Mouse (Mus musculus) lung, adult 2 months (tissue): Measurements from ENCODE around the gene Cstb. TPM values are rescaled to one million over a fixed set of nuclear protein-coding genes. Genes with fewer than 3 reads are reported as not detected.

ENCODE experiments used
- DNase-seq: peaks from one replicate; pipeline ENCODE4 v3.0.0; 2022
- H3K4me1 ChIP-seq: fragments of 200-500 bp; 2 replicates; pipeline ENCODE4 v1.6.1; 2011; ENCODE audit warnings: low read length; ENCODE audit not compliant: control insufficient read depth, insufficient read depth
- H3K4me3 ChIP-seq: fragments of 200-500 bp; replicated peaks from 2 replicates; pipeline ENCODE3; 2011; ENCODE audit warnings: low read depth, mild to moderate bottlenecking, control low read depth, low read length; ENCODE audit errors: extremely low read depth
- CTCF ChIP-seq: fragments of 200-500 bp; IDR thresholded peaks from 2 replicates; pipeline ENCODE4 v1.5.1; 2011; ENCODE audit warnings: mild to moderate bottlenecking, low read length, control low read depth; ENCODE audit not compliant: insufficient read depth
- POLR2A ChIP-seq: fragments of 200-500 bp; IDR thresholded peaks from 2 replicates; pipeline ENCODE4 v1.6.1; 2011; ENCODE audit warnings: low read depth, mild to moderate bottlenecking, control low read depth, low read length, borderline replicate concordance; ENCODE audit errors: extremely low read depth
- WGBS: fragments of 180-500 bp; shearing (Covaris S2); methylation state at CpG from one replicate; pipeline ENCODE4 v1.1.7; 2018; 5-methylcytosine and 5-hydroxymethylcytosine counted together
- polyA plus RNA-seq: library from polyadenylated mRNA; depleted of rRNA; stranded (reverse); fragments of >200 nt; gene quantifications from 2 replicates; pipeline ENCODE4 v1.2.3, GENCODE M21; 2012

The Cstb gene
- polyA plus RNA-seq, 1 experiment, result 62.7 TPM

- 67% methylated on average over 13 of the region's 13 CpGs for WGBS
- Histone ChIP-seq H3K4me1 (0 out of 2 replicates have a peak, but pooled peaks cover 5% of the 10 kb centered on the region), H3K4me3 (no peak overlapping the region)
- TF ChIP-seq CTCF, result no peak
- no peak for TF ChIP-seq POLR2A
- DNase-seq, result no peak
Observed at GRCm38 (mm10) chr10:78456696-78457095, 31.2 kb downstream of the Cstb start.

DNA sequence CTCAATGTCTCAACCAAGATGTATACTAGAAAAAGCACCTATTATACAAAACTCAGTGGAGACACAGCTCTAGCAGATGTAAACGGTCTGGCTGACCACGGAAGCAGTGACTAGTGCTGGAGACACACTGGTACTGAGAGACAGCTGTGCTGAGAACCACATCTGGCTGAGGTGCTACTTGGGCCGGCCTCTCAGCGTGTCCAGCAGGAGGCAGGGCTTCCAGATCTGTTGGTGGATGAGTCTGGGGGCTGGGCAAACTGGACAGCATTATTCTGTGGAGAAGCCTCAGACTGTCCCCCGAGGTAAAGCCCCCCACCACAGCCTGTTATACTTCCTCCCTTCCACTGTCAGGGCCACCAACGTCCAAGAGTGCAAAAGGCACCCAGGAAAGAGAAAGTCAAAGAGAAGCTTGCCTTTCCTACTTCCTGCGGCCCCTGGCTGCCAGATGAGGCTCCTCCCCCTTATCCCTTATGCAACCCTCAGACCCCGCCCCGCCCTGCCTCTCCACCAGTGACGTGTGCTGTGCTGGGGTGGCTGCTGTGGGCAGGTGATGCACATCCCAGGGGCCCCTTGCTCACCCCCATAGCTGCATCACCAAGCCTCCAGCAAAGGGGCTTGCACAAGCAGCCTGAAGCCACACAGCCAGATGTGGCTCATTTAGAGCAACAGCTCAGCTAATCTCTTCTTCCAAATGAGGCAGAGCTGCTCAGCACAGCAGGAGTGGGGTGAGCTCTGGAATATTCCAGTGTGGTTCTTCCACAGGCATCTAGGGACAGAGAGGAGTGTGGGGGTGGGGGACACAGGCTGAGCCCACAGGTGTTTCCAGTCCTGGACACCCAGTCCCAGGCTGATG lies 32.3 kb downstream of the Cstb start:
- TF ChIP-seq CTCF, result no peak
- TF ChIP-seq POLR2A, result no peak
- 18% methylated on average over 10 of the region's 10 CpGs for WGBS
- Histone ChIP-seq H3K4me1 (0 out of 2 replicates have a peak, but pooled peaks cover 5% of the 10 kb centered on the region), H3K4me3 (no peak overlapping the region)
- DNase-seq, result peak; percentile 61

- TF ChIP-seq CTCF (no peak), POLR2A (no peak)
- 63% methylated on average over 5 of the region's 5 CpGs for WGBS
- Histone ChIP-seq H3K4me3 (no peak overlapping the region), H3K4me1 (peaks cover 8% of the 10 kb centered on the region; the same call in 1 of the 2 replicates)
- no peak for DNase-seq
Observed at GRCm38 (mm10) chr10:78458348-78459111, 33.1 kb downstream of the Cstb start.

DNA sequence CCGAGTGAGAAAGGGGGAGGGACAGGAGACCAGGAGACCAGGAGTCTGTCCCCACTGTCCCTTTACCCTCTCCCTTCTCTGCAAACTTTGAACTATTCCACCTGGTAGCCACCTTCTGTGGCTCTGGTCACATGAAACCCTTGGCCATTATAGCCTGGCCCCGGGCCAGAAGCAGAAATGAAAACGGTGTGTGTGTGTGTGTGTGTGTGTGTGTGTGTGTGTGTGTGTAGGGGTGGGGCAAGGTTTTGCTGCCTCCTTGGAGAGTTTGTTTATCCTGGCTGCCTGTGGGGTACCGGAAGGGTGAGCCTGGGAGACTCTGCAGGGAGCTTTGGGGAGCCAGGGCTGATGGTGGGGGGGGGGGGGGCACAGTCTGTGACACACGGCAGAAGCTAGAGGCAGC lies 35.0 kb downstream of the Cstb start:
- no peak for DNase-seq
- TF ChIP-seq CTCF (no peak), POLR2A (no peak)
- no peak overlapping the region for H3K4me3 ChIP-seq
- WGBS, result 19% methylated on average over 5 of the region's 5 CpGs
- H3K4me1 ChIP-seq, result peaks cover 10% of the 10 kb centered on the region

GRCm38 (mm10) chr10:78461767-78462166 lies 36.3 kb downstream of the Cstb start:
- Histone ChIP-seq H3K4me3 (no peak overlapping the region), H3K4me1 (peaks cover 10% of the 10 kb centered on the region)
- WGBS, result 70% methylated on average over 4 of the region's 4 CpGs
- TF ChIP-seq CTCF (peak; percentile 32; the same call in 1 of the 2 replicates), POLR2A (no peak)
- DNase-seq, result no peak

DNA sequence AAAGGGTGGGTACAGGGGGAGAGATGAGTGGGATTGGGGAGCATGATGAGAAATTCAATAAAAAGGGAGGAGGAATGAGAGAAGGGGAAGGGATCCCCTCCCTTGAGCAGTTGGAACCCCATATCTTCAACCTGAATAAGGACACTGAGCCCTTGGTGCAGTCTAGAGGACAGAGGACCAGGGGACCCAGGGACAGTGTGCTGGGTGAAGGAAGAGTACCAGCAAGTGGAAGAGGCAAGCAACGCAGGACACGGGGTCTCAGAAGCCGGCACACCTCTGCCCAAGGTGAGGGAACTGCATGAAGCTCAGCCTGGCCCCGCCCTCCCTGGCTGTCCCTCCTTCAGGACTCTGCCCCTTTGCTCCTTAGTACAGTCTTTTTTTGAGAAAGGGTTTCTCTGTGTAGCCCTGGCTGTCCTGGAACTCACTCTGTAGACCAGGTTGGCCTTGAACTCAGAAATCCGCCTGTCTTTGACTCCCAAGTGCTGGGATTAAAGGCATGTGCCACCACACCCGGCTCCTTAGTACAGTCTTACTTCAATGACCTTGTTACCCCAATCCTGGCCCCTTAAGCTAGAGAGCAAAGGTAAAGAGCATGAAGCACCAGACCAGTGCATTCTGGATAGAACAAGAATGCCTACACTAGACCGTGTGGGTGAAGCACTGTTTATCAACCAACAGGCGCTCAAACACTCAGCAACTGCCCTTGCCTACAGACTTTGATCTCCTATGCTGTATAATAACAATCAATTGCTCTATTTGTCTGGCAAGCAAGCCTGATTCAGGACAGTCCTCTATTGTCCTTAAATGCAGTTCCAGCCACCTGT lies 37.7 kb downstream of the Cstb start:
- 77% methylated on average over 8 of the region's 8 CpGs for WGBS
- no peak overlapping the region for H3K4me3 ChIP-seq
- no peak for DNase-seq

DNA sequence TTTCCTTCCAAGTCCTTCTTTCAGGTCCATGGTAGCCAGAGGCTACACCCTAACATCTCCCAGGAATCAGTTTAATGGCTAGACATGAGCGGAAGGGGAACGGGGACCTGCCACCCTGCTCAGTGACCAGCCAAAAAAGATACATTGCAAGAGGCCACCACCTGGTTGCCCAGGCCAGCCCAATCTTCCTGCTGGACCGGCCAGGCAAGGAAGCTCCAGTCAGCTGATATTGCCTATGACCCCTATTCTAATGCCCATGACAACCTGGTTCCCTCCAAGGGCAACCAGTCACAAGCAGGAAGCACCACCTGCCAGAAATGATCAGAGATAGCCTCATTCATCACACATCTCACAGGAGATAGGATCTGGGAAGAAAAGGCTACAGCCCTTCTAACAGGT lies 38.3 kb downstream of the Cstb start:
- Histone ChIP-seq H3K4me1 (peaks cover 5% of the 10 kb centered on the region), H3K4me3 (peak overlapping the region; percentile 96)
- WGBS, result 65% methylated on average over 3 of the region's 3 CpGs
- DNase-seq, result no peak
- TF ChIP-seq CTCF (no peak), POLR2A (no peak)

More for the DNA sequence above, 37.7 kb downstream of the Cstb start:
- TF ChIP-seq POLR2A (no peak), CTCF (no peak)
- H3K4me1 ChIP-seq, result peaks cover 9% of the 10 kb centered on the region

DNA sequence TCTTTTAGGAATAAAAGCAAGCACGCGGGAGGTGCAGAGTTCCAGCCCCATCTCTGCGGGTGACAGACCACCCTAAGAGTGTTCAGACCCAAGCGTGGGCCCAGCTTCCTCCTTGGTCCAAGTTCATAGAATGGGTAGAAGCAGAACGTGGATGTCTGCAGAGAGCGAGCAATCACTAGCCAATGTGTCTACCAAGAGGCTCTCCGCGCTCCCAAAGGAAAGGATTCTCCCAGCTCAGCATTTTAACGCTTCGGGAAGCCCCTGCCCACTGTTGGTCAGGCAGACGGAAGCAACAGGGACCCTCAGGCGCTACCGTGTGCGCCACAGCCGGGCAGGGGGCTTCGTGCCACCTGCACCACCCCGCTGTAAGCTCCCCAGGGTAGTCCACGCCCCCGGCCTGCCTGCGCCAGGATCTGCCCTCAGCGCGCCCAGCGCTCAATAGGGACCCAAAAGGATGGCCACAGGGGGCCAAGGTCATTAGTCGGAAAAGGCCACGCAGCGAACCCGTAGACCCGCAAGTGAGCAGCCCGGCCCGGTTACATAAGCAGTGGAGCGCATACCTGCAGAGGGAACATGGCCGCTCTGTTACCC lies 38.8 kb downstream of the Cstb start:
- 3% methylated on average over 32 of the region's 32 CpGs for WGBS
- peak overlapping the region; percentile 96 for H3K4me3 ChIP-seq
- TF ChIP-seq POLR2A, result no peak
- no peak for TF ChIP-seq CTCF
- no peak for DNase-seq
- peaks cover 5% of the 10 kb centered on the region for H3K4me1 ChIP-seq

- peak; percentile 90 for DNase-seq
- WGBS, result under 1% methylated on average over 35 of the region's 35 CpGs
Observed at GRCm38 (mm10) chr10:78464792-78465207, 39.3 kb downstream of the Cstb start, which contains the start of gene Pdxk. Pdxk (minus strand) TSS chr10:78464975.

More at GRCm38 (mm10) chr10:78464792-78465207, 39.3 kb downstream of the Cstb start, which contains the start of gene Pdxk:
- TF ChIP-seq POLR2A (peak; percentile 69; the same call in 1 of the 2 replicates), CTCF (no peak)
- H3K4me1 ChIP-seq, result peaks cover 5% of the 10 kb centered on the region
- H3K4me3 ChIP-seq, result peak within 1 kb of the TSS; percentile 96
